Mouse (Mus musculus): Measurements from ENCODE around the gene Tgfb1i1. TPM values are rescaled to one million over a fixed set of nuclear protein-coding genes. Genes with fewer than 3 reads are reported as not detected.

Gene Tgfb1i1
- polyA plus RNA-seq, 1 experiment from 2014 or later = 161 TPM

- Histone ChIP-seq H3K9me3 (replicated peaks; ENCODE audit: control insufficient read depth, low read length) (no peaks in the 10 kb centered on the region), H3K36me3 (ENCODE audit: control insufficient read depth, insufficient read depth) (peaks cover 40% of the 10 kb centered on the region), H3K4me1 (ENCODE audit: control insufficient read depth, insufficient read depth, low read length) (peaks cover 28% of the 10 kb centered on the region), H3K9ac (ENCODE audit: low read length) (no peak overlapping the region), H3K4me3 (ENCODE audit: low read length) (no peak overlapping the region), H3K27me3 (ENCODE audit: control insufficient read depth, insufficient read depth, low read length) (no peaks in the 10 kb centered on the region), H3K4me2 (ENCODE audit: low read depth, low read length) (peak overlapping the region; percentile 13; the same call in 1 of the 2 replicates), H3K27ac (ENCODE audit: low read length) (no peak overlapping the region)
- no peak for ATAC-seq (replicated peaks; ENCODE audit: extremely low read depth, insufficient read depth, low FRiP score)
- WGBS = 35% methylated on average over 24 of the region's 24 CpGs
Observed at GRCm38 (mm10) chr7:128252609-128253008, 6.0 kb downstream of the Tgfb1i1 start.

- H3K4me1 ChIP-seq (ENCODE audit: control insufficient read depth, insufficient read depth, low read length) = peaks cover 15% of the 10 kb centered on the region
- H3K4me2 ChIP-seq (ENCODE audit: low read depth, low read length) = no peak overlapping the region
- peaks cover 31% of the 10 kb centered on the region for H3K36me3 ChIP-seq (ENCODE audit: control insufficient read depth, insufficient read depth)
- H3K27ac ChIP-seq (ENCODE audit: low read length) = no peak overlapping the region
- H3K27me3 ChIP-seq (ENCODE audit: control insufficient read depth, insufficient read depth, low read length) = no peaks in the 10 kb centered on the region
- WGBS = 50% methylated on average over 2 of the region's 2 CpGs
- H3K9ac ChIP-seq (ENCODE audit: low read length) = no peak overlapping the region
- no peak for ATAC-seq (replicated peaks; ENCODE audit: extremely low read depth, insufficient read depth, low FRiP score)
- no peak overlapping the region for H3K4me3 ChIP-seq (ENCODE audit: low read length)
- H3K9me3 ChIP-seq (replicated peaks; ENCODE audit: control insufficient read depth, low read length) = no peaks in the 10 kb centered on the region
Observed at GRCm38 (mm10) chr7:128254978-128255377, 8.4 kb downstream of the Tgfb1i1 start.

- 86% methylated on average over 5 of the region's 5 CpGs for WGBS
- Histone ChIP-seq H3K9me3 (replicated peaks; ENCODE audit: control insufficient read depth, low read length) (no peaks in the 10 kb centered on the region), H3K4me3 (ENCODE audit: low read length) (no peak overlapping the region), H3K27ac (ENCODE audit: low read length) (no peak overlapping the region), H3K27me3 (ENCODE audit: control insufficient read depth, insufficient read depth, low read length) (no peaks in the 10 kb centered on the region), H3K9ac (ENCODE audit: low read length) (no peak overlapping the region), H3K4me1 (ENCODE audit: control insufficient read depth, insufficient read depth, low read length) (peaks cover 15% of the 10 kb centered on the region), H3K36me3 (ENCODE audit: control insufficient read depth, insufficient read depth) (peaks cover 25% of the 10 kb centered on the region), H3K4me2 (ENCODE audit: low read depth, low read length) (no peak overlapping the region)
- ATAC-seq (replicated peaks; ENCODE audit: extremely low read depth, insufficient read depth, low FRiP score) = no peak
Observed at GRCm38 (mm10) chr7:128255757-128256156, 9.1 kb downstream of the Tgfb1i1 start.

- no peak overlapping the region for H3K4me3 ChIP-seq (ENCODE audit: low read length)
- no peaks in the 10 kb centered on the region for H3K27me3 ChIP-seq (ENCODE audit: control insufficient read depth, insufficient read depth, low read length)
- peak overlapping the region; percentile 34 for H3K4me2 ChIP-seq (ENCODE audit: low read depth, low read length)
- 0 out of 2 replicates have a peak, but pooled peaks have one; percentile 47 for ATAC-seq (replicated peaks; ENCODE audit: extremely low read depth, insufficient read depth, low FRiP score)
- H3K27ac ChIP-seq (ENCODE audit: low read length) = peak overlapping the region; percentile 35; the same call in 1 of the 2 replicates
- WGBS = 17% methylated on average over 5 of the region's 5 CpGs
- H3K9ac ChIP-seq (ENCODE audit: low read length) = 0 out of 2 replicates have a peak overlapping the region, but pooled peaks have one; percentile 0
- H3K4me1 ChIP-seq (ENCODE audit: control insufficient read depth, insufficient read depth, low read length) = peaks cover 15% of the 10 kb centered on the region
- peaks cover 18% of the 10 kb centered on the region for H3K36me3 ChIP-seq (ENCODE audit: control insufficient read depth, insufficient read depth)
- no peaks in the 10 kb centered on the region for H3K9me3 ChIP-seq (replicated peaks; ENCODE audit: control insufficient read depth, low read length)
Observed at GRCm38 (mm10) chr7:128256783-128257334, 10.2 kb downstream of the Tgfb1i1 start.

GRCm38 (mm10) chr7:128265411-128265810 lies 18.8 kb downstream of the Tgfb1i1 start, which contains the start of gene Slc5a2:
Slc5a2 (plus strand) TSS chr7:128265657.
- 83% methylated on average over 6 of the region's 6 CpGs for WGBS
- Histone ChIP-seq H3K9ac (ENCODE audit: low read length) (no peak within 1 kb of the TSS), H3K9me3 (replicated peaks; ENCODE audit: control insufficient read depth, low read length) (no peaks in the 10 kb centered on the region), H3K4me3 (ENCODE audit: low read length) (no peak within 1 kb of the TSS), H3K4me1 (ENCODE audit: control insufficient read depth, insufficient read depth, low read length) (peaks cover 2% of the 10 kb centered on the region; the same call in 1 of the 2 replicates), H3K27ac (ENCODE audit: low read length) (no peak within 1 kb of the TSS), H3K27me3 (ENCODE audit: control insufficient read depth, insufficient read depth, low read length) (no peaks in the 10 kb centered on the region), H3K4me2 (ENCODE audit: low read depth, low read length) (no peak within 1 kb of the TSS), H3K36me3 (ENCODE audit: control insufficient read depth, insufficient read depth) (no peaks in the 10 kb centered on the region)
- ATAC-seq (replicated peaks; ENCODE audit: extremely low read depth, insufficient read depth, low FRiP score) = no peak

DNA sequence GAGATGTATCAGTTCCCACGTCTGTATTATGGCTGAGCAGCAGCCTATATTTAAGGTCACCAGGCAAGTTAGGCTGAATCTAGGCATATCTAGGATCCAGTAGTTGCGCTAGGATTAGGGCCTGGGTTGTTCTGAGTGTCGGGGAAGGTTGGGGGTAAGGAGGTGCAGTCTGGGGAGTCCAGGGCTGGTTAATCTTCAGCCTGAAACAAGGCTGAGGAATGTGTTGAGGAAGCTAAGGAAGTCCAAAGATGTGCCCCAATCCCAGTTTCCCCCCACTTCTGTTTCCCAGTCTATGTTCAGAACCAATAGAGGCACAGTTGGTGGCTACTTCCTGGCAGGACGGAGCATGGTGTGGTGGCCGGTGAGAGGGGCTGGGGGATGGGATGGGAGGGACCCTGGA lies 19.4 kb downstream of the Tgfb1i1 start:
- Histone ChIP-seq H3K27ac (ENCODE audit: low read length) (no peak overlapping the region), H3K27me3 (ENCODE audit: control insufficient read depth, insufficient read depth, low read length) (no peaks in the 10 kb centered on the region), H3K36me3 (ENCODE audit: control insufficient read depth, insufficient read depth) (no peaks in the 10 kb centered on the region), H3K9me3 (replicated peaks; ENCODE audit: control insufficient read depth, low read length) (no peaks in the 10 kb centered on the region), H3K4me1 (ENCODE audit: control insufficient read depth, insufficient read depth, low read length) (peaks cover 3% of the 10 kb centered on the region; the same call in 1 of the 2 replicates), H3K9ac (ENCODE audit: low read length) (no peak overlapping the region), H3K4me3 (ENCODE audit: low read length) (no peak overlapping the region), H3K4me2 (ENCODE audit: low read depth, low read length) (no peak overlapping the region)
- 72% methylated on average over 5 of the region's 5 CpGs for WGBS
- ATAC-seq (replicated peaks; ENCODE audit: extremely low read depth, insufficient read depth, low FRiP score) = no peak

DNA sequence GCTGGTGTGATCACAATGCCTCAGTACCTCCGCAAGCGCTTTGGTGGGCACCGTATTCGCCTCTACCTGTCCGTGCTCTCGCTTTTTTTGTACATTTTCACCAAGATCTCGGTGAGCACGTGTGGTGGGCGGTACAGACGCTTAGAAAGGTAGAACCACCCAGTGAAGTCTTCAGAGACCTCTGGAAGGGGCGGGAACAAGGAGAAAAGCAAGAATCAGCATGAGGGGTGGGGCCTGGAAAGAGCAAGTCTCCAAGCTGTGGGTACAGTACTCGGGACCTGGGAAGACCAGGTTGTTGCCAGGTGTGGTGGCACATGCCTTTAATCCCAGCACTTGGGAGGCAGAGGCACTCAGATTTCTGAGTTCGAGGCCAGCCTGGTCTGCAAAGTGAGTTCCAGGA lies 20.8 kb downstream of the Tgfb1i1 start:
- Histone ChIP-seq H3K4me1 (ENCODE audit: control insufficient read depth, insufficient read depth, low read length) (peaks cover 3% of the 10 kb centered on the region; the same call in 1 of the 2 replicates), H3K4me3 (ENCODE audit: low read length) (no peak overlapping the region), H3K27ac (ENCODE audit: low read length) (no peak overlapping the region), H3K27me3 (ENCODE audit: control insufficient read depth, insufficient read depth, low read length) (no peaks in the 10 kb centered on the region), H3K9ac (ENCODE audit: low read length) (no peak overlapping the region), H3K4me2 (ENCODE audit: low read depth, low read length) (no peak overlapping the region), H3K36me3 (ENCODE audit: control insufficient read depth, insufficient read depth) (peaks cover 11% of the 10 kb centered on the region), H3K9me3 (replicated peaks; ENCODE audit: control insufficient read depth, low read length) (no peaks in the 10 kb centered on the region)
- ATAC-seq (replicated peaks; ENCODE audit: extremely low read depth, insufficient read depth, low FRiP score) = no peak
- 58% methylated on average over 13 of the region's 13 CpGs for WGBS

- peaks cover 3% of the 10 kb centered on the region; the same call in 1 of the 2 replicates for H3K4me1 ChIP-seq (ENCODE audit: control insufficient read depth, insufficient read depth, low read length)
- no peak overlapping the region for H3K9ac ChIP-seq (ENCODE audit: low read length)
- ATAC-seq (replicated peaks; ENCODE audit: extremely low read depth, insufficient read depth, low FRiP score) = no peak
- 75% methylated on average over 7 of the region's 7 CpGs for WGBS
- no peaks in the 10 kb centered on the region for H3K27me3 ChIP-seq (ENCODE audit: control insufficient read depth, insufficient read depth, low read length)
- H3K4me3 ChIP-seq (ENCODE audit: low read length) = no peak overlapping the region
- no peaks in the 10 kb centered on the region for H3K9me3 ChIP-seq (replicated peaks; ENCODE audit: control insufficient read depth, low read length)
- H3K27ac ChIP-seq (ENCODE audit: low read length) = no peak overlapping the region
- H3K36me3 ChIP-seq (ENCODE audit: control insufficient read depth, insufficient read depth) = peaks cover 11% of the 10 kb centered on the region
- no peak overlapping the region for H3K4me2 ChIP-seq (ENCODE audit: low read depth, low read length)
Observed at GRCm38 (mm10) chr7:128267813-128268212, 21.2 kb downstream of the Tgfb1i1 start.

DNA sequence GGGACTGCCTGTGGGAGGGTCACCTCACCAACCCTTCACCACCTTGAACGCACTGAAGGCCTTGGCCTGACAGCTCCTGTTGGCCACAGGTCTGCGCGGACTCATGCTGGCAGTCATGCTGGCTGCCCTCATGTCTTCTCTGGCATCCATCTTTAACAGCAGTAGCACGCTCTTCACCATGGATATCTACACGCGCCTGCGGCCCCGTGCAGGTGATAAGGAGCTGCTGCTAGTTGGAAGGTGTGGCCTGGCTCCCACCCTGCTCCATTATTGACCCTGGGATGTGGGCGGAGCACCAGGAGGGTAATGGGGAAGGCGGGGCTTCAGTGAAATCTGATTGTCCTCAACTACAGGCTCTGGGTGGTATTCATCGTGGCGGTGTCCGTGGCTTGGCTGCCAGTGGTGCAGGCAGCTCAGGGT lies 23.8 kb downstream of the Tgfb1i1 start:
- Histone ChIP-seq H3K27ac (ENCODE audit: low read length) (no peak overlapping the region), H3K4me2 (ENCODE audit: low read depth, low read length) (peak overlapping the region; percentile 19; the same call in 1 of the 2 replicates), H3K4me3 (ENCODE audit: low read length) (no peak overlapping the region), H3K9me3 (replicated peaks; ENCODE audit: control insufficient read depth, low read length) (no peaks in the 10 kb centered on the region), H3K4me1 (ENCODE audit: control insufficient read depth, insufficient read depth, low read length) (peaks cover 3% of the 10 kb centered on the region; the same call in 1 of the 2 replicates), H3K27me3 (ENCODE audit: control insufficient read depth, insufficient read depth, low read length) (no peaks in the 10 kb centered on the region), H3K9ac (ENCODE audit: low read length) (no peak overlapping the region), H3K36me3 (ENCODE audit: control insufficient read depth, insufficient read depth) (peaks cover 28% of the 10 kb centered on the region)
- ATAC-seq (replicated peaks; ENCODE audit: extremely low read depth, insufficient read depth, low FRiP score) = peak; percentile 52
- WGBS = 34% methylated on average over 13 of the region's 13 CpGs

Data from heart, embryonic 16.5 days (tissue).